Mouse (Mus musculus): Measurements from ENCODE around the gene Ang6. TPM values are rescaled to one million over a fixed set of nuclear protein-coding genes. Genes with fewer than 3 reads are reported as not detected.
"Not testable (repeated sequence)": the region's sequence is repeated elsewhere in the genome, so short reads cannot be mapped to it uniquely, and the experiment has no call there.

Gene Ang6
- total and polyA plus RNA-seq, 3 experiments, result not detected

DNA sequence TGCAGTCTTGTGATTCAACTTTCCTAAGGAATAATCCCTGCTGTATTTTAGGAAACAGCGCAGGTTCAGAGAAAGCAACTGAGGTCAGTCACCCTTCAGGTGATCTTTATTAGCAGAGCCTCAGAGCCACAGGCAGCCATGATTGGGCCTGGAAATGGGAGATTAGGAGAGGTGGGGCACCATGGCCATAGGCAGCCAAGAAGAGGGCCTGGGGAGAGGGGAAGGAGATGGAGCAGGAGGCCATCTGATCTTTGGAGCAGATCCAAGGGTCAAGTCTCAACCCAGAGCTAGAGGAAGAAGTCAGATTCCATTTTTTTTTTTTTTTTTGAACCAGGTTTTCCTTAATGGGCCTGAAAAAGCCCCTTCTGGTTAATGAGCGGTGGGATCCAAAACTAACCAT lies 15.9 kb downstream of the Ang6 start:
- Histone ChIP-seq H3K4me2 (ENCODE audit: insufficient read depth, low read depth, poor library complexity, severe bottlenecking) (no peak overlapping the region), H3K4me1 (ENCODE audit: control insufficient read depth in 1 of 2, insufficient read depth in 2 of 2) (no peaks in the 10 kb centered on the region), H3K9me3 (replicated peaks; ENCODE audit: low read length) (no peaks in the 10 kb centered on the region), H3K27ac (ENCODE audit: insufficient read depth, low read depth) (no peak overlapping the region), H3K79me2 (replicated peaks; ENCODE audit: control insufficient read depth, extremely low read depth, insufficient read depth, poor library complexity, severe bottlenecking) (no peaks in the 10 kb centered on the region), H3K9ac (ENCODE audit: insufficient read depth, low read depth) (no peak overlapping the region), H3K4me3 (replicated peaks in 1 of 3; ENCODE audit: low read depth in 2 of 3, low read length in 2 of 3, poor library complexity in 1 of 3) (no peak overlapping the region), H3K36me3 (replicated peaks in 1 of 2; ENCODE audit: control insufficient read depth in 1 of 2, insufficient read depth in 1 of 2, low read length in 1 of 2) (no peaks in the 10 kb centered on the region), H3K27me3 (replicated peaks) (no peaks in the 10 kb centered on the region)
- in situ Hi-C loops (cut with MboI; ENCODE audit: low pct_ligation_motif_present, low pct_unique_long_range_greater_than_20kb, low sequenced_read_pairs) (loop anchor here (10.0 kb wide), 1 partner anchor 51 kb away; no protein-coding TSS in a partner anchor), dilution Hi-C loops (cut with MboI; ENCODE audit: extremely low pct_ligation_motif_present, extremely low pct_unique_long_range_greater_than_20kb, low sequenced_read_pairs) (no loop called here)
- TF ChIP-seq USF1 (IDR thresholded peaks at IDR 0.05; ENCODE audit: low read depth, low read length), result no peak
- no peak for TF ChIP-seq ZKSCAN1 (IDR thresholded peaks at IDR 0.05; ENCODE audit: borderline replicate concordance, low read depth, low read length)
- TF ChIP-seq TCF12 (IDR thresholded peaks at IDR 0.05; ENCODE audit: low read depth, low read length), result no peak
- TF ChIP-seq GABPA (IDR thresholded peaks at IDR 0.05; ENCODE audit: insufficient replicate concordance, low read depth, low read length), result no peak
- TF ChIP-seq POLR2AphosphoS2 (IDR thresholded peaks at IDR 0.05; ENCODE audit: low read depth, low read length), result no peak
- no peak for DNase-seq (ENCODE audit: extremely low read depth)

- TF ChIP-seq NRF1 (IDR thresholded peaks at IDR 0.05; ENCODE audit: low read depth, low read length), result no peak
- TF ChIP-seq CTCF (conservative IDR thresholded peaks at IDR 0.05 in 1 of 2, IDR thresholded peaks at IDR 0.05 in 1 of 2; ENCODE audit: low read depth in 2 of 2, low read length in 2 of 2), result peak; percentile 42 to 70
- no peak for TF ChIP-seq HCFC1 (IDR thresholded peaks at IDR 0.05; ENCODE audit: low read depth, low read length)
- peak; percentile 49 for TF ChIP-seq RAD21 (IDR thresholded peaks at IDR 0.05; ENCODE audit: low read depth, low read length)
- no peak for TF ChIP-seq ZC3H11A (IDR thresholded peaks at IDR 0.05; ENCODE audit: low read depth, low read length)
- TF ChIP-seq E2F4 (IDR thresholded peaks at IDR 0.05; ENCODE audit: insufficient replicate concordance, low read depth, low read length), result no peak
- peak; percentile 69 for TF ChIP-seq SMC3 (IDR thresholded peaks at IDR 0.05; ENCODE audit: low read depth, low read length)
- no peak for TF ChIP-seq ZNF384 (IDR thresholded peaks at IDR 0.05; ENCODE audit: low read depth, low read length)
- dilution Hi-C loops (cut with MboI; ENCODE audit: extremely low pct_ligation_motif_present, extremely low pct_unique_long_range_greater_than_20kb, low sequenced_read_pairs), result no loop called here
- Histone ChIP-seq H3K9me3 (replicated peaks; ENCODE audit: low read length) (no peaks in the 10 kb centered on the region), H3K27ac (ENCODE audit: insufficient read depth, low read depth) (no peak overlapping the region), H3K9ac (ENCODE audit: insufficient read depth, low read depth) (no peak overlapping the region), H3K4me2 (ENCODE audit: insufficient read depth, low read depth, poor library complexity, severe bottlenecking) (no peak overlapping the region), H3K4me1 (ENCODE audit: control insufficient read depth in 1 of 2, insufficient read depth in 2 of 2) (no peaks in the 10 kb centered on the region), H3K79me2 (replicated peaks; ENCODE audit: control insufficient read depth, extremely low read depth, insufficient read depth, poor library complexity, severe bottlenecking) (no peaks in the 10 kb centered on the region), H3K27me3 (replicated peaks) (no peaks in the 10 kb centered on the region), H3K36me3 (replicated peaks in 1 of 2; ENCODE audit: control insufficient read depth in 1 of 2, insufficient read depth in 1 of 2, low read length in 1 of 2) (no peaks in the 10 kb centered on the region), H3K4me3 (replicated peaks in 1 of 3; ENCODE audit: low read depth in 2 of 3, low read length in 2 of 3, poor library complexity in 1 of 3) (no peak overlapping the region)
- peak; percentile 46 for DNase-seq (ENCODE audit: extremely low read depth)
- in situ Hi-C loops (cut with MboI; ENCODE audit: low pct_ligation_motif_present, low pct_unique_long_range_greater_than_20kb, low sequenced_read_pairs), result loop anchor here (10.0 kb wide), 1 partner anchor 49 kb away; no protein-coding TSS in a partner anchor
Measured at GRCm38 (mm10) chr14:43983897-43984296, 18.2 kb downstream of the Ang6 start.

- Histone ChIP-seq H3K36me3 (replicated peaks in 1 of 2; ENCODE audit: control insufficient read depth in 1 of 2, insufficient read depth in 1 of 2, low read length in 1 of 2) (no peaks in the 10 kb centered on the region), H3K9ac (ENCODE audit: insufficient read depth, low read depth) (no peak overlapping the region), H3K4me1 (ENCODE audit: control insufficient read depth in 1 of 2, insufficient read depth in 2 of 2) (no peaks in the 10 kb centered on the region), H3K4me2 (ENCODE audit: insufficient read depth, low read depth, poor library complexity, severe bottlenecking) (no peak overlapping the region), H3K9me3 (replicated peaks; ENCODE audit: low read length) (no peaks in the 10 kb centered on the region), H3K79me2 (replicated peaks; ENCODE audit: control insufficient read depth, extremely low read depth, insufficient read depth, poor library complexity, severe bottlenecking) (no peaks in the 10 kb centered on the region), H3K27me3 (replicated peaks) (no peaks in the 10 kb centered on the region), H3K27ac (ENCODE audit: insufficient read depth, low read depth) (no peak overlapping the region), H3K4me3 (replicated peaks in 1 of 3; ENCODE audit: low read depth in 2 of 3, low read length in 2 of 3, poor library complexity in 1 of 3) (no peak overlapping the region)
- DNase-seq (ENCODE audit: extremely low read depth), result no peak
- dilution Hi-C loops (cut with MboI; ENCODE audit: extremely low pct_ligation_motif_present, extremely low pct_unique_long_range_greater_than_20kb, low sequenced_read_pairs) (no loop called here), in situ Hi-C loops (cut with MboI; ENCODE audit: low pct_ligation_motif_present, low pct_unique_long_range_greater_than_20kb, low sequenced_read_pairs) (loop anchor here (10.0 kb wide), 1 partner anchor 49 kb away; no protein-coding TSS in a partner anchor)
- no peak for TF ChIP-seq SMC3 (IDR thresholded peaks at IDR 0.05; ENCODE audit: low read depth, low read length)
- TF ChIP-seq CHD2 (IDR thresholded peaks at IDR 0.05; ENCODE audit: low read length), result no peak
- no peak for TF ChIP-seq MYC (IDR thresholded peaks at IDR 0.05; ENCODE audit: low read depth, low read length)
- no peak for TF ChIP-seq SIN3A (IDR thresholded peaks at IDR 0.05; ENCODE audit: low read length)
- TF ChIP-seq GABPA (IDR thresholded peaks at IDR 0.05; ENCODE audit: insufficient replicate concordance, low read depth, low read length), result no peak
- TF ChIP-seq RCOR1 (conservative IDR thresholded peaks at IDR 0.05; ENCODE audit: low read depth, low read length), result no peak
- no peak for TF ChIP-seq EP300 (IDR thresholded peaks at IDR 0.05; ENCODE audit: low read length)
- no peak for TF ChIP-seq JUN (IDR thresholded peaks at IDR 0.05; ENCODE audit: insufficient read depth, low read depth, low read length)
- TF ChIP-seq USF1 (IDR thresholded peaks at IDR 0.05; ENCODE audit: low read depth, low read length), result no peak
- no peak for TF ChIP-seq NELFE (IDR thresholded peaks at IDR 0.05; ENCODE audit: low read depth, low read length)
Measured at GRCm38 (mm10) chr14:43983454-43983853, 18.6 kb downstream of the Ang6 start.

DNA sequence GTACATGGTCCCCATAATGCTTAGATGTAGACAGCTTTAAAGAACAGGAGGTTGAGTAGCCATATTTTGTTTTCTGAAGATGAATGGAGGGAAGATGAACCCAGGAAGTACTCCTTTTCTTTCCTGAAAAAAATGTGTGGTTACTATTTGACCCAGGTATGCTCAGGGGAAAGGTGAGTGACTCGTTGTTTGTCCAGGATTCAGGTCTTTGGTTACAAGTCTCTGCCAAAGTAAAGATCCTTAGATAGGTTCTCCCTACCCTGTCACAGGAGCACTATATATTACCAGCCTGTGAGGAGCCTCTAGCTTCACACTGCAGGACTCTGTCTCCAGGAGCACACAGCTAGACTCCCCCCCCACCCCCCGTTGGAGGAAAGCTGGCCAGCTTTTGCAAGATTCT lies 45.3 kb downstream of the Ang6 start, which contains the start of gene Ang5:
Gene Ang5, plus strand, starts transcription at position 301 of the 400 bp plus-strand sequence.
- H3K27me3 ChIP-seq (replicated peaks); DNase-seq (ENCODE audit: extremely low read depth); H3K4me2 ChIP-seq (ENCODE audit: insufficient read depth, low read depth, poor library complexity, severe bottlenecking); dilution Hi-C loops (cut with MboI; ENCODE audit: extremely low pct_ligation_motif_present, extremely low pct_unique_long_range_greater_than_20kb, low sequenced_read_pairs); H3K9ac ChIP-seq (ENCODE audit: insufficient read depth, low read depth); in situ Hi-C loops (cut with MboI; ENCODE audit: low pct_ligation_motif_present, low pct_unique_long_range_greater_than_20kb, low sequenced_read_pairs); H3K4me1 ChIP-seq (ENCODE audit: control insufficient read depth in 1 of 2, insufficient read depth in 2 of 2); H3K9me3 ChIP-seq (replicated peaks; ENCODE audit: low read length); H3K36me3 ChIP-seq (replicated peaks in 1 of 2; ENCODE audit: control insufficient read depth in 1 of 2, insufficient read depth in 1 of 2, low read length in 1 of 2); H3K27ac ChIP-seq (ENCODE audit: insufficient read depth, low read depth); H3K4me3 ChIP-seq (replicated peaks in 1 of 3; ENCODE audit: low read depth in 2 of 3, low read length in 2 of 3, poor library complexity in 1 of 3); H3K79me2 ChIP-seq (replicated peaks; ENCODE audit: control insufficient read depth, extremely low read depth, insufficient read depth, poor library complexity, severe bottlenecking): not testable (repeated sequence)

All from CH12.LX (cell line).